8 mouse cellular contexts compared by ENCODE assay signal in the genomic region with DNA sequence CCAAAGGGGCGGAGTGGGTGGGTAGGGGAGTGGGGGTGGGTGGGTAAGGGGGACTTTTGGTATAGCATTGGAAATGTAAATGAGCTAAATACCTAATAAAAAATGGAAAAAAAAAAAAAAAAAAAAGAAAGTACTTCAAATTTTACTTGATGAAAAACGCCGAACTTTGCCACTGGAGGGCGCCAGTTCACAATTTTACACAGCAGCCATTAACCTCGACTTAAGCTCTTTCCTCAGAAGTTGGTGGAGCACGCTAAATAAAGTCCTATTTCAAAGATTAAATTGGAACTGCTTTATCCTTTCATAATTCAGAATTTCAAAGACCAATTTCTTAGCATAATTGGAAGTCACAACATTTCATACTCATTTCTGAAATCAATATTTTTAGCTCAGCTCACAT.
A peak's percentile ranks its signal among the peaks of the same experiment; 100 is the strongest.
DNase-seq lines count a peak whose midpoint lies in the region; ATAC-seq and TF ChIP-seq lines count a peak whose summit lies in the region.
"Not testable (repeated sequence)": the region's sequence is repeated elsewhere in the genome, so short reads cannot be mapped to it uniquely, and the experiment has no call there.

No protein-coding gene starts in this region.

- not testable (repeated sequence) for TF ChIP-seq POLR2A in liver, adult 2 months (IDR thresholded peaks at IDR 0.05; ENCODE audit: extremely low read depth, insufficient read depth, low read length)

- H3K9me3 ChIP-seq in hindbrain, embryonic 11.5 days (ENCODE audit: control insufficient read depth, low read length) = not testable (repeated sequence)

- H3K9ac ChIP-seq in hindbrain, embryonic 11.5 days (ENCODE audit: low read depth, low read length); liver, adult 2 months (ENCODE audit: low read depth, low read length): not testable (repeated sequence)

- H3K27ac ChIP-seq in hindbrain, embryonic 11.5 days (ENCODE audit: low read depth, low read length); liver, adult 2 months (replicated peaks; ENCODE audit: insufficient read depth, low read depth, low read length): not testable (repeated sequence)

- not testable (repeated sequence) for H3K4me2 ChIP-seq in hindbrain, embryonic 11.5 days (replicated peaks; ENCODE audit: low read depth, low read length)

- DNase-seq in adrenal gland, adult 18-20 months (ENCODE audit: low spot score in 2 of 2) = peak; percentile 51 to 54
- peak; percentile 28 to 40 for DNase-seq in cerebellum, postnatal 36 days
- DNase-seq in frontal cortex, postnatal 10 days (ENCODE audit: low spot score in 2 of 2) = peak; percentile 28 to 57
- DNase-seq in hindbrain, embryonic 11.5 days (ENCODE audit: low spot score) = peak; percentile 81
- DNase-seq in layer of hippocampus, adult 8-10 months (ENCODE audit: low spot score in 2 of 2) = peak; percentile 22 to 74
- DNase-seq in liver, adult 2 months (ENCODE audit: extremely low read depth, low read depth, low spot score) = peak; percentile 20
- peak; percentile 13 for DNase-seq in ovary, postnatal 10 days (ENCODE audit: low spot score)
- DNase-seq in urinary bladder, postnatal 25 days (ENCODE audit: low spot score) = peak; percentile 24

- not testable (repeated sequence) for H3K4me1 ChIP-seq in hindbrain, embryonic 11.5 days (replicated peaks; ENCODE audit: control insufficient read depth, insufficient read depth, low read length); liver, adult 2 months (ENCODE audit: control insufficient read depth, insufficient read depth, low read length)

- peak; percentile 23; the same call in 1 of the 2 replicates for TF ChIP-seq CTCF in liver, adult 2 months (IDR thresholded peaks at IDR 0.05; ENCODE audit: low read depth, low read length)

- not testable (repeated sequence) for H3K4me3 ChIP-seq in hindbrain, embryonic 11.5 days (ENCODE audit: low read depth, low read length); liver, adult 2 months (ENCODE audit: insufficient read depth, low read depth, low read length)

- not testable (repeated sequence) for H3K79me2 ChIP-seq in liver, adult 2 months (ENCODE audit: control insufficient read depth, insufficient read depth, low read length)

- not testable (repeated sequence) for H3K36me3 ChIP-seq in hindbrain, embryonic 11.5 days (ENCODE audit: control insufficient read depth, insufficient read depth, low read length); liver, adult 2 months (ENCODE audit: control insufficient read depth, insufficient read depth, low read length)

- H3K27me3 ChIP-seq in hindbrain, embryonic 11.5 days (ENCODE audit: control insufficient read depth, insufficient read depth, low read length); liver, adult 2 months (ENCODE audit: control insufficient read depth, insufficient read depth, low read length): not testable (repeated sequence)

- WGBS in hindbrain, embryonic 11.5 days = 13% methylated on average over 5 of the region's 6 CpGs
- WGBS in liver, adult 2 months = 10% methylated on average over 5 of the region's 6 CpGs

- ATAC-seq in hindbrain, embryonic 11.5 days (ENCODE audit: low FRiP score) = not testable (repeated sequence)

Comparison
In these comparisons a context has a peak if more than half of its experiments do, and no peak if none do; other contexts are left out.
1. DNase-seq: peak in every context shown above with its lines; median percentile 81 in hindbrain, embryonic 11.5 days; 52 in adrenal gland, adult 18-20 months; 48 in layer of hippocampus, adult 8-10 months; 42 in frontal cortex, postnatal 10 days; 34 in cerebellum, postnatal 36 days; 24 in urinary bladder, postnatal 25 days; 20 in liver, adult 2 months; 13 in ovary, postnatal 10 days.